Mouse (Mus musculus): ENCODE measurements around the gene Ash1l.

Gene Ash1l

DNA sequence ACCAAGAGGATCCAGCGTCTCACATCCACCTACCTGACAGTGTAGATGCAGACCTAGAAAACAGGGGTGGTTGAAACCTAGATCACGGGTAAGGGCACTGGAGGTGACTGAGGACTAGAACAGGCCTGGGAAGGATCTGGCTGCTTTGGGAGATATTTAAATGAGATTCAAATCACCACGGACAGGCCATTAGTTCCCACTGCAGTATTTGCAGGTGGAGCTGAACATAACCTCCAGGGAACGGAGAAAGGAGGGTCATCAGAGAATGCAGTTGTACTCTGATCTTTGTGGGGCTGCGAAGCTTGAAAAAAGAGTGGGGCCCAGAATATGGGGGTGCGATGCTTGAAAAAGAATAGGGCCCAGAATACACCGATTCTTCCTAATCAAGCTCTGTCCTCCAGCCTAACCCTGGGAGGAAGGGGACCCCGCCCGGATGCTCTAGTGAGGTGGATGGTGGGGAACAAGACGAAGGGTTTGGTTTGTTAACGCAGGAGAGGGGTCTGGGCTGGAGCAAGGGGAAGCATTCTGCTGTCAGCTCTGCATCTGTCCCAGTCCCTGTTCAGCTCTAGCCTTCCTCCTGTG is 142.2 kb downstream of the Ash1l start:
- DNase-seq = no peak

GRCm38 (mm10) chr3:89093175-89093574 is 142.8 kb downstream of the Ash1l start, which contains the start of gene Rusc1:
Gene Rusc1, minus strand, starts transcription at chr3:89093311.
- peak; percentile 77 for DNase-seq

DNA sequence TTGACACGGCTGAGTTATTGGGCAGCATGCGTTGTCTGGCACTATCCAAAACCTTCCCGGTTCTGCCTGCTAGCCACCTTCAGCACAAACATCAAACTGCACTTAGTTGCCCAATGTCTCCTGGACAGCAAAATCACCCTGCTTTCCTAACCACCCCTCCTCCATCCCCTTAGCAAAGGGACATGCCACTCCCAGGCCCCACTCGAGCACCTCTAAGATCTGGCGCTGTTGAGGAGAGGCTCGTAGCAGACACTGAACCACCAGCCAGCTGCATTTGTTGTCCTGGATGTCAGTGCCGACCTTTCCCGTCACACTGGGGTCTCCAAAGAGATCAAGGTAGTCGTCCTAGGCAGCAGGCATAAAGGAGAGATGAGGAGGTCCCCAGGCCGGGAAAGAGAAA is 143.6 kb downstream of the Ash1l start:
- DNase-seq = no peak

DNA sequence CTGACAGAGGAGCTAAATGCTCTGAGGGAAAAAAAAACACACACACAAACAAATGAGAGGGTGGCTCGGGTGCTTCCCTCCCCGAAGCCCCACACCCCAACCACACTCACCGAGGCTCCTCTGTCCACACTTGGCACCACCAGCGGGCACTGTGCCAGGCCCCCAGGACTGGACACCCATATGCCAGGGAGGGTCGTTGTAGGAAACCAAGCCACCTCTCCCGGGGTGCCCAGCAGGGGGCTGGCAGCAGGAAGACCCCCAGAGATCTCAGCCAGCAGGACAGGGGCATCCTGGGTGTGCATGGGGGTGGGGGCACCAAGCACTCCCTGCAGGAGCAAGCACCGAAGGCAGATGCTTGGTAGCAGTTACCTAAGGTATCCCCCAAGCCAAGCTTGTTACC is 150.4 kb downstream of the Ash1l start, which contains the start of gene Gm43738:
Gm43738 (minus strand) TSS at position 289 of the 400 bp plus-strand sequence.
- DNase-seq = no peak

DNA sequence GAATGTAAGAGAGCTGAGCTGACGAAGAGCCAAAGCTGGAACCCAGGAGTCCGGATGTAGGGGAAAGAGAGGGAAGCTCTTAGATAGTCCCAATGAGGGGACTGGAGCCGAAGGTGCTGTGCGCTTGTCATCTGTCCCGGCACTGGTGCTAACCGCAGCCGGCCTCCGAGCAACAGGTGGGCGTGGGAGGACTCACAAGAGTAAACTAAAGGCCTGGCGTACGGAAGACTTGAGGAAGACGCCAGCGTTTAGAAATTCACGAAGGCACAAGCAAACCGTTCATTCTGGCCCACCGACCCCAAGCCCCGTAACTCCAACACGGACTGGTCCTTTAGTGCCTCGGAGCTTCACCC is 151.0 kb downstream of the Ash1l start:
- no peak for DNase-seq

DNA sequence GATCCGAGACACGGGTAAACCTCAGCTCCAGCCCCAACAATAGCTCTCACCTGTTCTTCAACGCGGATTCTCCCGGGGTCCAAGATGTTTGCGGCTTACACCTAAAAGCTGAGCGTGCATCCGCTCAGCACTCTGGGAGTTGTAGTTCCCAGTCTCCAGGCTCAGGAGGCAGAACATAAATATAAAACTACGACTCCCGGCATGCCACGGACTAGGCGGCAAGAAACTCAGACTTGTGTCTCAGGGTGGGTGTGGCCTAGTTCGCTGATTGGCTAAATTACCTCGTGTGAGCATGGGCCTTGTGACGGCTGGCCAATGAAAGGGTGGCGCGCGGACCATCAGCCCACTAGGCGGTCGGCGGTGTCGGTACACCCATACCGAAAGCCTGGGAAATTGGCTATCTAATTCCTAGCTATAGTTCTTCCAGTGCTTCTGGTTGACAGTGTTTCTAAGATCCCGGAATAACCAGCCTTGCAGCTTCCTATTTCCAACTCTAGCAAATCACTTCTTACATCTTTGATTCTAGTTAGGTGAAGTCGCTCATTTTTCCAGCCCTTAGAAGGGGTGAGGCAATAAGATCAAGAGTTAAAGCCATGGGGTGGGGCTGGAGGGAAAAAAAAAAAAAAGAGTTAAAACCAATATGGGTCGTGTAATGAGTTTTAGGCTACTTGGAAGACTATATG is 151.5 kb downstream of the Ash1l start, which contains the start of gene Fdps:
Fdps (minus strand) TSS at position 148 of the 683 bp plus-strand sequence.
- DNase-seq = peak; percentile 99

- DNase-seq = no peak
Measured at GRCm38 (mm10) chr3:89102495-89103290, 152.3 kb downstream of the Ash1l start.

DNA sequence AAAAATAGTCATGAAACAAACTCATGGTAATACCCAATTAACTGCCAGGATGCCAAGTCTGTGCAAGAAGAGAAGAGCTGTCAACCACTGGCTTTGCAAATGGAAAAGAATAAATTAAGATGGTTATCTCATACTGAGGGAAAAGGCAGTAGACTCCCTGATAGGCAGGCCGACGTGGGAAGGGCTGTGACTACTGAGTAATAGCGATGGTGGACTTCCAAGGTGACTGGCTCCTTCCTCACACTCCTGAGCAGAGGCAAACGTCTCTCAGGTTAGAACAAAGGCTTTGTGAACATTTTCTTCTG is 152.8 kb downstream of the Ash1l start:
- no peak for DNase-seq

- no peak for DNase-seq
Measured at GRCm38 (mm10) chr3:89106881-89107280, 156.5 kb downstream of the Ash1l start.

DNA sequence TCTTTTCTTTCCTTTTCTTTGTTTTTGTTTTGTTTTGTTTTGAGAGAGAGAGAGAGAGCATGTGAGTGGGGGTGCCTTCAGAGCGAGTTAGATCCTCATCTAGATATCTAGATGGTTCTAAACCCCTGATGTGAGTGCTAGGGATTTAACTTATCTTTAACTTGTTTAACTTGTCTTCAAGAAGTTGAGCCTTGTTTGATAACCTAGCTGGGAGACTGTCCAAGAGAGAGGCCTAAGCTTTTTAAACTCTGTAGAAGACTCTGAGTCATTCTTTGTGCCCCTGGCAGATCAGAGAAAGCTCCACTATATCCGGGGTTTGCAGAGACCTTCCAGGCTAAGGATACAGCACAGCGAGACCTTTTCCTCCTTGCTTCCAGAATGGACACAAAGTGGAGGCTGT is 157.1 kb downstream of the Ash1l start:
- DNase-seq = no peak

GRCm38 (mm10) chr3:89108146-89108545 is 157.7 kb downstream of the Ash1l start:
- DNase-seq = no peak

GRCm38 (mm10) chr3:89113058-89113457 is 162.6 kb downstream of the Ash1l start:
- DNase-seq = peak; percentile 63

- DNase-seq = no peak
Measured at GRCm38 (mm10) chr3:89115522-89115921, 165.1 kb downstream of the Ash1l start.

- no peak for DNase-seq
Measured at GRCm38 (mm10) chr3:89123313-89123712, 172.9 kb downstream of the Ash1l start.

- DNase-seq = no peak
Measured at GRCm38 (mm10) chr3:89124241-89124640, 173.8 kb downstream of the Ash1l start.

GRCm38 (mm10) chr3:89125981-89126380 is 175.6 kb downstream of the Ash1l start:
- no peak for DNase-seq

Data from kidney, adult 11 months (tissue).